Mouse (Mus musculus): ENCODE data around the gene Acap2.
A peak's percentile ranks its signal among the peaks of the same experiment; 100 is the strongest.

The Acap2 gene

DNA sequence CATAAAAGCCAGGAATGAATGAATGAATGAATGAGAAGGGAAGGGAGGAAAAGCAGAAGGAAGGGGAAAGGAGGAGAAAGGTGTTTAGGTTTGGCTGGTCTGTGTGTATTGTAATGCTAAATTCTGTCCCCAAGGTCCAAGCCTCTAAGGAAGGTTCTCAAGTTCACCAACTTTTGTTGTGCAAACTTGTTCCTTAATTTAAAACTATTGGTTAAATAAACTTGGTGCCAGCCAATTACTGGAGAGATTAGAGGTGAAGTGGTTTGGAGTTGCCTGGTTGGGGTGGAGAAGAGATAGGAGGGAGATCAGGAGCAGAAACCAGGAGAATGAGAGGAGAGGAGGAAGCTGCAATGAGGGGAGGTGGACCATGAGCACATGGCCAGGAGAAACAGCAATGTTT is 31.4 kb downstream of the Acap2 start:
- DNase-seq (ENCODE audit: low read depth, low spot score) = no peak

DNA sequence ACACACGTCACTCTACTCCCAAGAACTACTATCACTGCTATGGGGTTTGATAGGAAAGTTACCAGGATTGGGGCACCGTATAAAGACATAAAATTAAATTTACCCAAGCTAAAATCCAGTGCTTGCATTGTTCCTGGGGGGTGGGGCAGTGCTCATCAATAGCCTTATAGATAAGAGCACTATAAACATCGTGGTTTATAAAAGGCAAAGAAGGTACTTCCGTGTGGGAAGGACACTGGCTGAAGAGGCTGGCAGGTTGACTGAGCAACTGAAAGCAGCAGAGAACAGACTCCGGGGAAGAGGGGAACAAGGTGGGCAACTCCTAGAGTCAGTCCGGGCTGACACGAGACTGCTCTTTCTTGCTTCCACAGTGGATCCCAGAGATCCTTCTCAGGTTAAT is 33.1 kb downstream of the Acap2 start:
- DNase-seq (ENCODE audit: low read depth, low spot score) = no peak

DNA sequence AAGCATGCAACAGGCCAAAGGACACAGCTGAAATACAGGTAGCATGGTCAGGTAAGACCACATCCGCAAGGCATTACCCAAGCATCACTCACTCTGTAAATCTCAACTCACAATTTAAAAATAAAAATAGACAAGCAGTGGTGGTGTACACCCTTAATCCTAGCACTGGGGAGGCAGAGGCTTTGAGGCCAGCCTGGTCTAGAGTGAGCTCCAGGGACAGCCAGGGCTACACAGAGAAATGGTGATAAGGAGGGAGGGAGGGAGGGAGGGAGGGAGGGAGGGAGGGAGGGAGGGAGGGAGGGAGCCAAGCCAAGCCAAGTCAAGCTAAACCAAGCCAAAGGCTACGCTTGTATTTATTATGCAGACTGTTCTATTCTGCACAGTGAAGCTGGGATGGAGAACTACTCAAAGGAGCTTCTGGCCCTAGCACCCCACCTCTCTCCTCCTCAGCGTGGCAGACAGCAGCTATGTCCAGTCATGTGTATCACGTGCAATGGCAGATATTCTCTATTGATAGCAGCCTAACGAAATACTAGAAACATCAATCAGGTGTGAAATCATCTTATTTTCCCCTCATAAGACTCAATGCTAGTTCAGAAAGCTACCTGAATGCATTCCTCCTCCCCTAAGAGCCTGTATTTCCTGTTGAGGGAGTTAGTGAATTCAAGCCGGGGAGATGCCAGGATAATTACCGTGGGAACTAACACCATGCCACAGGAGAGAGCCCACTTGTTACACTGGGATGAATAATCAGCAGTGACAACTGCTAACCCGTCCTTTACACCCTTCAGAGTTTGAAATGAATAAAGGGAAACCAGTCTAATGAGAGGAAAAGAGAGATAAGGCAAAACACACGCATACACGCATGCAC is 33.8 kb downstream of the Acap2 start:
- no peak for DNase-seq (ENCODE audit: low read depth, low spot score)

- DNase-seq (ENCODE audit: low read depth, low spot score) = no peak
Observed at GRCm38 (mm10) chr16:31165907-31166306, 35.1 kb downstream of the Acap2 start.

GRCm38 (mm10) chr16:31165467-31165866 is 35.6 kb downstream of the Acap2 start:
- DNase-seq (ENCODE audit: low read depth, low spot score) = no peak

DNA sequence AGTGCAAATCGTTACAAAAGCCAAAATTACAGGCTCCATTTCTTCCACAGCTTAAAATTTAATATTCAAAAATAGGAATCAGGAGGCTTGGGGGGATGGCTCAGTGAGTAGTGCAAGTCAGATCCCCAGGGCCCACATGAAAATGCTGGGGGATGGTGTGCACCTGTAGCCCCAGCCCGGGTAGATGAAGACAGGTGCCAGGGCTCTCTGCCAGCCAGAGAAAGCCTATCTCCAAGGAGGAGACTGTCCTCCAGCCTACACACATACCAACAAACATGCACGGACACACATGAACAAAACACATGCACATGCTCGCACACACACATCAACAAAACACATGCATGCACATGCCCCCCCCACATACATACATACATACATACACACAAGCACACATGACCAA is 36.9 kb downstream of the Acap2 start:
- no peak for DNase-seq (ENCODE audit: low read depth, low spot score)

DNA sequence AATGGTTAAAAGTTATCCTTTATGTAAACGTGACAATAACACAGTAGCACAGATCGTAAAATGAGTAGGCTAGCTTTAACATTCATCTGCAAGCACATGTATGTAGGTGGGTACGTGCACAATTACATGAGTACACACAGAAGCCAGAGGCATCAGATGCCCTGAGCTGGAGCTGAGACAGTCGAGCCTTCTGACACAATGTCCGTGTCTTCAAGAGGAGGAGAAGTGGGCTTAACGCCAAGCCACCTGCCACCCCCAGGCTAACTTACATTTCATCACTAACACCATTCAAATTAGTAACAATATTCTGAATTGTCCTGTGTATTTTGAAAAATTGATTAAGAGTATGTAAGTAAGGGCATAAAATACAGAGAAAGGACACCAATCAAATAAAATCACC is 40.6 kb downstream of the Acap2 start:
- no peak for DNase-seq (ENCODE audit: low read depth, low spot score)

DNA sequence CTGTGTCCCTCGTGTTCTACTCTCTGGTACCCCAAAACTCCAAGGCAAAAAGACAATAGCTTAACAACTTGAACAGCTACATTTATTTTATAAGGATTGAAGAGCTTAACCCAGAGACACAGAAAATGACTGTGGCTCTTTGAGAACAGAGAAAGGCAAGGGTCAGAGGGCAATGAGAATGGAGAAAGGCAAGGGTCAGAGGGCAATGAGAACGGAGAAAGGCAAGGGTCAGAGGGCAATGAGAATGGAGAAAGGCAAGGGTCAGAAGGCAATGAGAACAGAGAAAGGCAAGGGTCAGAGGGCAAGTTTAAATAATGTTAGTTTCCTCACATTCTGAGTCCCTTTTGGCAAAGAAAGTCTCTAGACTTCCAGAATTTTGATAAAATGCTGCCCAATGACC is 41.6 kb downstream of the Acap2 start:
- no peak for DNase-seq (ENCODE audit: low read depth, low spot score)

- DNase-seq (ENCODE audit: low read depth, low spot score) = no peak
Observed at GRCm38 (mm10) chr16:31149841-31150240, 51.2 kb downstream of the Acap2 start.

- DNase-seq (ENCODE audit: low read depth, low spot score) = no peak
Observed at GRCm38 (mm10) chr16:31148891-31149290, 52.2 kb downstream of the Acap2 start.

DNA sequence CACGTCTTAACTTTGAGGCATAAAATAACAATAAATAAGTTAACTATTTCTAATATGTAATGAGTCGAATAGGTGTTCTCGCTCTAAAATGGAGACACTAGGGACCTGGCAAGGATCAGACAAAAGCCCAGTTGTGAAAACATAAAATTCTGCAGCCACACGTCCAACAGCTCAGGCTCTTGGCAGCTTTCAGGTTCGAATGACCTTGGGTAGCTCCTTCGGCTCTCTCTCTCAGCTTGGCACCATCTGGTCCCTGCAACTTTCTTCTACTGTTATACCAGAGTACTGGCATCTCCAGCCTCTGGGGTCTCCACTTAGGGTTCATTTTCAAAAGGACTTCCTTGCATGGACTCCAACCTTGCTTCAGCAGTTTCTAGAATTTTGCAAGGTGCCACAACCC is 53.3 kb downstream of the Acap2 start:
- no peak for DNase-seq (ENCODE audit: low read depth, low spot score)

DNA sequence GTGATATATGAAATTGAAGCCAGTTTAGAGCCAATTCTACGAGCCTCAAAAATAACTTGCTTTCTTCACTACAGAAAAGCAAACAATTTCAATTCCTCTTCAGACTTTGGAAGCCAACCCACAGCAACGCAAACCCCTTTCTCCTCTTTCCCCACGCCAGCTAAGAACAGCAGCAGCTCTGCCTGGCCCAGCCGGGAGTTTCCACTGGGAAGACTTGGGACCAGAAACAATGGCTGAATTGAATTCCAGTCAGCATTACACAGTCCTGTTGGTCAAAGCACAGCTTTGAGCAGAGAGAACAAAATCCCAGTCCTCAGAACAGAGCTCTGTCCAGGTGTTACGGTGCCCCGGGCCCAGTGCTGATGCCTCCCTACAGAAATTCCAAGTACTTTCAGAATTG is 59.1 kb downstream of the Acap2 start:
- peak; percentile 12 for DNase-seq (ENCODE audit: low read depth, low spot score)

GRCm38 (mm10) chr16:31136616-31137253 is 64.3 kb downstream of the Acap2 start:
- DNase-seq (ENCODE audit: low read depth, low spot score) = no peak

DNA sequence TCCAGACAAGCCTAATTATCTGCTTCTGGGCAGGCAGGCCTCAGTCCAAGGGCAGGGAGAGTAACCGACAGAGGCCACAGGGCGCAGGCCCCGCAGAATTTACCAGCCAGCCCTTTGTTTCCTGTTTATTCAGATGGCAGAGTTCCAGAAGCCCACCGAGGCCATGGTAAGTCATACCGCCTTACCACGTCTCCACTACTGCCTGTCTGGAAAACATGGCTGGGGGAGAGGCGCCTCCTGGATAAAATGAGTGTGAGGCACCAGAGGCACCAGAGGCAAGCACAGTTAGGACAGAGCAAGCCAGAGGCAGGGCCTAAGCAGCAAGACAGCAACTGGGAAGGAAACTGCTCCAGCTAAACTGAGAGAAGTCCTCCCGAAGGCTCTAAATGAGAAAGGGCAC is 65.5 kb downstream of the Acap2 start:
- DNase-seq (ENCODE audit: low read depth, low spot score) = peak; percentile 18

- DNase-seq (ENCODE audit: low read depth, low spot score) = peak; percentile 52
Observed at GRCm38 (mm10) chr16:31131531-31131930, 69.5 kb downstream of the Acap2 start.

DNA sequence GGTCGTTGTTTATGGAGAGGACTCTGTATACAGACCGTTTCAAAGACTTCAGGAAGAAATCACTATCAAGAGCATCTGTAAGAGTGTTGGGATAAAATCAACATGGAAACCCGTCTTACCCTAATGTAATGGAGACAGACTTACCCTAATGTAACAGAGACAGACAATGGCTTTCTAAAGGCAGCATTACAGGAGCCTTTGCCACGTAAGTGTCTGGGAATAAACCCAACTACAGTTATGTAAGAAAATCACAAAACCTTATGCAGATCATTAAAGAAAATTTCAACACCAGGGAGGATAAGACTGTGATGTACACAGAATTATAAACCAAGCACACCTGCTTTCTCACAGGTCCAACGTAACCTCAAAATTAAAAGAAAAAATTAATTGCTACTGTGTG is 72.9 kb downstream of the Acap2 start:
- no peak for DNase-seq (ENCODE audit: low read depth, low spot score)

GRCm38 (mm10) chr16:31124991-31125390 is 76.1 kb downstream of the Acap2 start:
- DNase-seq (ENCODE audit: low read depth, low spot score) = no peak

GRCm38 (mm10) chr16:31121612-31122011 is 79.4 kb downstream of the Acap2 start:
- DNase-seq (ENCODE audit: low read depth, low spot score) = no peak

DNA sequence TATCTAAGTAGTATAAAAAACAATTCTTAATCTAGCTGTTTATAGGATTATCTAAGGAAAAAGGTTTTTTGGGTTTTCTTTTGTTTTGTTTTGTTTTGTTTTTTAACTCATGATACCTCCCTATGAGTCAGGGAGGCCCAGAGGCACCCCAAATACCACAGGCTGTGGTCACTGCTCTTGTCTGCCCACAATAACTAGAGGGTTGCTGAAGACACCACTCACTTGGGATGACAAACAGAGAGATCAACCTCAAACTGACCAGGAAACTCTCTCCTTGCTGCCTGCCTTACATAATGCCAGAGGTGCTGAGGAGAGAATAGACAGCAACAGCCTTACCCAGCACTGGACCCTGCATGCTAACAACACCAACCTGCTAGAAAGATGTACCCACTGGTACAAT is 87.4 kb downstream of the Acap2 start:
- no peak for DNase-seq (ENCODE audit: low read depth, low spot score)

GRCm38 (mm10) chr16:31101352-31101751 is 99.7 kb downstream of the Acap2 start:
- no peak for DNase-seq (ENCODE audit: low read depth, low spot score)

DNA sequence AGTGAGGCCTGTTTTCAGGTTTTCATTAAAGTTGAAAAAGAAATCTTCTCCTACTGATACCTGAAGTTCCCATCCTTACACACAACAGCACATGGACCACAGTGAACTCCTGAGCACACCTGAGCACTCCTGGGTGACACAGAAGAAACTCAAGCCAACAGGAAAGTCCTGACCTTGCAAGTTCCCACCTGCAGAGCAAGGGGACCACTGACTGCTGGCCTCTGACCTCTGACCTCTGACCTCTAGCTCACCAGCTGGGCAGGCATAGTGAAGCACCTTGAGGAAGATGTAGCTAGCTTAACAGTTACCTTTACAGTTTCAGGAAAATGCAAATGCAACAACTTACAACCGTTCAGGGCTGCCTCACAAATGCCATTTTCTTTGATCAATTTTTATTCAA is 101.1 kb downstream of the Acap2 start:
- DNase-seq (ENCODE audit: low read depth, low spot score) = no peak

DNA sequence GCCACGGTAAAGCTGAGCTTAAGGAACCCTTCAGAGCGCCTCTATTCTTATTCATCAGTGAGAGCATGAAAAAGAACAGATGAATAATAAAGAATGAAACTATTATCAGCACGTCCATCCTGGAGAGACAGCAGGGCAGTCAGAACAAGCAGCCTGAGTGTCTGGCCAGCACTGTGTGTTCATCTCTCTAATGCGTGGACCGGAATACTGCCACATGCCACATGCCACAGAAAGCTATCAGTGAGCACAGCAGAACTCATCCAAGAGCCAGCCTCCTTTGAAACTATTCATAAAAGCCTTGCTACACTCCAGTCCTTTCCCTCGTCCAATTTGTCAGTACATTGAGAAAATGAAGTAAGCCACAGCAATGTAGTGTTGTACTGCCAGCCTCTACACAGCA is 107.0 kb downstream of the Acap2 start:
- DNase-seq (ENCODE audit: low read depth, low spot score) = no peak

- no peak for DNase-seq (ENCODE audit: low read depth, low spot score)
Observed at GRCm38 (mm10) chr16:31093186-31093585, 107.9 kb downstream of the Acap2 start.

All from forelimb bud, embryonic 11.5 days (tissue).